Mouse (Mus musculus): ENCODE results near the gene Dip2a. TPM values are rescaled to one million over a fixed set of nuclear protein-coding genes. Genes with fewer than 3 reads are reported as not detected.

Gene Dip2a
- polyA plus RNA-seq, 1 experiment, result 12.1 TPM

DNA sequence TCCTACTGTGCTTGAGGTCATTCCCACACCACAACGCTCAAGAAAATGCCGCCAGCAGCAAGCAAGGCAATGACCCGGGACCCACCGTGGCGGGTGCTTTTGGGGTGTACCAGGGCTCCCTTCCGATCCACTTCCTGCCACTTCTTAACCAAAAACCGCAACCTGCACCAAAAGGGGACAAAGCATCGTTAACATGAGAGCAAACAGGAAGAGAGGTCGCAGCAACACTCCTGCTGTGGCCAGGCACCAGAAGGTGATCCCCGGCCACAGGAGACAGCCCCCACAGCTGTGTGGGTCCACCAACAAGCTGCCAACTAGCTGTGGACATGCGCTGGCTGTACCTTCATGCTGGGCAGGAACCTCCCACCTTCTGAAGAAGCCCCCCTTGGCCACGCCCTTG, 9.9 kb upstream of the Dip2a start:
- Histone ChIP-seq H3K4me1 (ENCODE audit: control insufficient read depth, insufficient read depth, low read length) (peaks cover 35% of the 10 kb centered on the region), H3K4me3 (ENCODE audit: insufficient read depth, low read length) (no peak overlapping the region), H3K27ac (ENCODE audit: insufficient read depth, low read depth, low read length) (no peak overlapping the region)
- TF ChIP-seq POLR2A (IDR thresholded peaks at IDR 0.05; ENCODE audit: borderline replicate concordance, low read depth, low read length) (no peak), CTCF (IDR thresholded peaks at IDR 0.05; ENCODE audit: low read depth, low read length) (no peak)

- peaks cover 35% of the 10 kb centered on the region for H3K4me1 ChIP-seq (ENCODE audit: control insufficient read depth, insufficient read depth, low read length)
- H3K27ac ChIP-seq (ENCODE audit: insufficient read depth, low read depth, low read length), result no peak overlapping the region
- TF ChIP-seq POLR2A (IDR thresholded peaks at IDR 0.05; ENCODE audit: borderline replicate concordance, low read depth, low read length), result no peak
- no peak for TF ChIP-seq CTCF (IDR thresholded peaks at IDR 0.05; ENCODE audit: low read depth, low read length)
- no peak overlapping the region for H3K4me3 ChIP-seq (ENCODE audit: insufficient read depth, low read length)
Observed at GRCm38 (mm10) chr10:76353986-76354385, 8.9 kb upstream of the Dip2a start.

DNA sequence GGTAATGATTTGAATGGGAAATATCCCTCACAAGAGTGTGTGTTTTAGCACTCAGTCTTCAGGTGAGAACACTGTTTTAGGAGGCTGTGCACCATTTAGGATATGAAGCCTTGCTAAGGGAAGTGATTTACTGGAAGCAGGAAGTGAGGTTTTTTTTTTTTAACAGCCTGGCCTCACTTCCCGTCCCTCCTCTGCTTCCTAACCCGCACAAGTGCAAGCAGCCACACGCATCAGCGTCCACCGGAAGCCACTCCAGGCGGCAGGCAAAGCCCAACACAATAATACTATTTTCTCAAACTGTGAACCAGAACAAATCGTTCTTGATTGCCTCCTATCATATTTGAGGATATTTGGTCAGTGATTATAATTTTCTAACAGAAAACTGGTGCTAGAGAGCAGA, 6.9 kb upstream of the Dip2a start:
- Histone ChIP-seq H3K4me1 (ENCODE audit: control insufficient read depth, insufficient read depth, low read length) (peaks cover 19% of the 10 kb centered on the region), H3K27ac (ENCODE audit: insufficient read depth, low read depth, low read length) (peak overlapping the region; percentile 60), H3K4me3 (ENCODE audit: insufficient read depth, low read length) (no peak overlapping the region)
- TF ChIP-seq POLR2A (IDR thresholded peaks at IDR 0.05; ENCODE audit: borderline replicate concordance, low read depth, low read length), result no peak
- TF ChIP-seq CTCF (IDR thresholded peaks at IDR 0.05; ENCODE audit: low read depth, low read length), result no peak

- Histone ChIP-seq H3K4me1 (ENCODE audit: control insufficient read depth, insufficient read depth, low read length) (peaks cover 19% of the 10 kb centered on the region), H3K27ac (ENCODE audit: insufficient read depth, low read depth, low read length) (no peak overlapping the region), H3K4me3 (ENCODE audit: insufficient read depth, low read length) (peak overlapping the region; percentile 72)
- no peak; the same call in 1 of the 2 replicates for TF ChIP-seq CTCF (IDR thresholded peaks at IDR 0.05; ENCODE audit: low read depth, low read length)
- TF ChIP-seq POLR2A (IDR thresholded peaks at IDR 0.05; ENCODE audit: borderline replicate concordance, low read depth, low read length), result no peak
Observed at GRCm38 (mm10) chr10:76346589-76346988, 1.5 kb upstream of the Dip2a start.

- TF ChIP-seq POLR2A (IDR thresholded peaks at IDR 0.05; ENCODE audit: borderline replicate concordance, low read depth, low read length) (no peak), CTCF (IDR thresholded peaks at IDR 0.05; ENCODE audit: low read depth, low read length) (no peak)
- peaks cover 19% of the 10 kb centered on the region for H3K4me1 ChIP-seq (ENCODE audit: control insufficient read depth, insufficient read depth, low read length)
- no peak overlapping the region for H3K27ac ChIP-seq (ENCODE audit: insufficient read depth, low read depth, low read length)
- H3K4me3 ChIP-seq (ENCODE audit: insufficient read depth, low read length), result peak overlapping the region; percentile 72
Observed at GRCm38 (mm10) chr10:76346043-76346491, 976 bp upstream of the Dip2a start.

DNA sequence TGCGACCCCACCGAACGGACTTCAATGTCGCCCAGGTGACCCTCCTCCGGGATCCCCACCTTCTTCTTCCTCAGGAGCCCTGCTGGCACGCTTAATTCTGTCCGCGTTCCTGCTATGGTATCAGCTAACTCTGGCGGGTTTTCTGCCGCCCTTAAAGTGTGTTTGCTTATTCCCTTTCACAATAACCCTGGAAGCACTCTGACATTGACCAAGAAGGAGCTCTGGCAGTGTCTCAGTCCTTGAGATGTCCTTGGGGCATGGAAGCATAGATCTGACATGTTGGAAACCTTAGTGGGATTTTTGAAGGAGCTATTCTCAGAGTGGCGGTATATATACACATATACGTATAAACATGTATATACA, 430 bp upstream of the Dip2a start:
- no peak for TF ChIP-seq CTCF (IDR thresholded peaks at IDR 0.05; ENCODE audit: low read depth, low read length)
- no peak for TF ChIP-seq POLR2A (IDR thresholded peaks at IDR 0.05; ENCODE audit: borderline replicate concordance, low read depth, low read length)
- H3K4me1 ChIP-seq (ENCODE audit: control insufficient read depth, insufficient read depth, low read length), result peaks cover 19% of the 10 kb centered on the region
- peak overlapping the region; percentile 72 for H3K4me3 ChIP-seq (ENCODE audit: insufficient read depth, low read length)
- H3K27ac ChIP-seq (ENCODE audit: insufficient read depth, low read depth, low read length), result no peak overlapping the region

DNA sequence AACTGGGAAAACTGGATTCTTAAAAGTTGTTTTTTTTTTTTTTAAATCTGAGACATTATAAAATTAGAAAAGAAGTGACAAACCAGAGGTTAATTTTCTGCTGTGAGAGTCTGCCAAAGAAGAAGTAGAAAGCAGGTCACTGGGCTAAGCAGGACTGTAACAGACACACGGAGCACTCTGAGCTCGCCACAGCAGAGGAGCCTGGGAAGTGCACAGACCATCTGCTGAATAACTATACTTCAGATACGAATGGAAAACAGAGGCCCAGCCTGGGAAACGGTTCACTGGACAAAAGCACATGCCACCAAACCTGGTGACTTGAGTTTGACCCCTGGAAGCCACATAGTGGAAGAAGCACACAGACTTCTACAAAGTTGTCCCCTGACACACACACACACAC, 10.7 kb downstream of the Dip2a start:
- Histone ChIP-seq H3K4me3 (ENCODE audit: insufficient read depth, low read length) (no peak overlapping the region), H3K4me1 (ENCODE audit: control insufficient read depth, insufficient read depth, low read length) (no peaks in the 10 kb centered on the region), H3K27ac (ENCODE audit: insufficient read depth, low read depth, low read length) (no peak overlapping the region)
- no peak for TF ChIP-seq CTCF (IDR thresholded peaks at IDR 0.05; ENCODE audit: low read depth, low read length)
- no peak for TF ChIP-seq POLR2A (IDR thresholded peaks at IDR 0.05; ENCODE audit: borderline replicate concordance, low read depth, low read length)

DNA sequence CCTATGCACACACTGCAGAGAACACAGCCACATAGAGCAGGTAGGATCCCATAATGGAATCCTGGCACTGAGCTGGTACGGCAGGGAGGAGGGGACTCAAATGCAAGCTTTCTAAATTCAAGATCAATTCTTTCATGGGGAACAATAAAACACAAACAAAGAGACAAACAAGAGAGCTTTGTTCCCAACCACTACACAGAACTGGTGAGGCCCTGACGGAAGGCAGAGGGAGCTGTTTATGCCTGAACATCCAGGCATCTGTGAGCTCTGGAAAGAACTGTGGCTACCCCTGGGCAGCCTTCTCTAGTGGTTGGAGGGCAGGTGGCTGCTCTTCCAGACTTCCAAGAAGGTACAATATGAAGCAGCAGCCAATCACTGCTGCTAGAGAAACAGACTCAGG, 13.1 kb downstream of the Dip2a start:
- TF ChIP-seq CTCF (IDR thresholded peaks at IDR 0.05; ENCODE audit: low read depth, low read length) (no peak), POLR2A (IDR thresholded peaks at IDR 0.05; ENCODE audit: borderline replicate concordance, low read depth, low read length) (no peak)
- Histone ChIP-seq H3K4me1 (ENCODE audit: control insufficient read depth, insufficient read depth, low read length) (no peaks in the 10 kb centered on the region), H3K4me3 (ENCODE audit: insufficient read depth, low read length) (no peak overlapping the region), H3K27ac (ENCODE audit: insufficient read depth, low read depth, low read length) (no peak overlapping the region)

- Histone ChIP-seq H3K4me1 (ENCODE audit: control insufficient read depth, insufficient read depth, low read length) (no peaks in the 10 kb centered on the region), H3K4me3 (ENCODE audit: insufficient read depth, low read length) (no peak overlapping the region), H3K27ac (ENCODE audit: insufficient read depth, low read depth, low read length) (no peak overlapping the region)
- TF ChIP-seq CTCF (IDR thresholded peaks at IDR 0.05; ENCODE audit: low read depth, low read length) (no peak), POLR2A (IDR thresholded peaks at IDR 0.05; ENCODE audit: borderline replicate concordance, low read depth, low read length) (no peak)
Observed at GRCm38 (mm10) chr10:76329093-76329492, 16.0 kb downstream of the Dip2a start.

DNA sequence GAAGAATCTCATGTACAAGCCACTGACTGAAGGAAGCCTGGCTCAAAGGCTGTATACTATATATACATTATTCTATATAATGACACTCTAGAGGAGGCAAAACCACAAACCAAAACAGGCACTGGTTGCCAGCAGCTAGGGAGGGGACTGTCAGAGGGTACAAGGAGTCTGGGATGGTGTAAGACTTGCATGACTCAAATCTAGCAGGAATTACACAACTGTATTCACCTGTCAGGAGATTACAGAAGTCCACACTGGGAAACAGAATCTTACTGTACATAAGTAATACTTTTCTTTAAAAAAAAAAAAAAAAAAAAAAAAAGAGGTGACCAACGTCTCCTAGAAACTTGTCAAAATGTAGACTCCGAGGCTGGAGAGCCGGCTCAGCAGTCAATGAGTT, 16.5 kb downstream of the Dip2a start:
- no peak for TF ChIP-seq CTCF (IDR thresholded peaks at IDR 0.05; ENCODE audit: low read depth, low read length)
- no peak for TF ChIP-seq POLR2A (IDR thresholded peaks at IDR 0.05; ENCODE audit: borderline replicate concordance, low read depth, low read length)
- Histone ChIP-seq H3K4me3 (ENCODE audit: insufficient read depth, low read length) (no peak overlapping the region), H3K4me1 (ENCODE audit: control insufficient read depth, insufficient read depth, low read length) (no peaks in the 10 kb centered on the region), H3K27ac (ENCODE audit: insufficient read depth, low read depth, low read length) (no peak overlapping the region)

Data from bone marrow macrophage, adult 2 months (primary cell).